Mouse (Mus musculus) stomach, postnatal 0 days (tissue): Measurements from ENCODE around the gene Trmt10a.
"Not testable (repeated sequence)": the region's sequence is repeated elsewhere in the genome, so short reads cannot be mapped to it uniquely, and the experiment has no call there.

Experiments used
- CTCF ChIP-seq: IDR thresholded peaks from 2 replicates; pipeline ENCODE4 v1.5.1; 2016; ENCODE audit warnings: antibody characterized with exemption, low read depth, mild to moderate bottlenecking, moderate library complexity
- EP300 ChIP-seq: optimal IDR thresholded peaks from 2 replicates; pipeline ENCODE3; 2016; ENCODE audit warnings: antibody characterized with exemption

GRCm38 (mm10) chr3:138138146-138138545 lies 5.1 kb upstream of the Trmt10a start:
- TF ChIP-seq CTCF, EP300: not testable (repeated sequence)
